Mouse (Mus musculus): ENCODE measurements around the gene Dnah8.

Dnah8 gene

DNA sequence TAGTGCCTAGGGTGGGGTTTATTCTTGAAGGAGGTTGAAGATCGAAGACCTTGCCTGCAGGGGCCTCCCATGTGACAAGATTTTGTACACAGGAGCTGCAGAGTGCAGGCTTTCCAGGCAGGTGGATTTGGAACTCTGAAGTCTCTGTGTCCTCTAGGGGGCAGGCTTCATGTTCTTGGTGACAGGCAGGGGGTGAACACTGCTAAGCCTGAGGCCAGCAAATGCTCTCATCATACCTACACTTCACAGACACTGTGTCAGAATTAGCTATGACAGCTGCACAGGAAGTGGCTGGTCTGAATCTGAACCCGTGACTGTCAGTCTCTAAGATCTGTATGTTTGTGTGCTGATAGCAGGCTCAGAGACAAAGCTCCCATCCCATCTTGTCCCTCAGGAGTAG is 268.6 kb downstream of the Dnah8 start:
- ChIA-PET POLR2A (interaction anchor here in 3 of 4 experiments (0.6 to 2.1 kb wide), 14 partner anchors 9 to 1884 kb away, joined by 3 to 18 read pairs (median 4); partner anchors contain the start of gene Glp1r (in 2 of the 3)), CTCF (interaction anchor here (0.6 to 2.7 kb wide), 53 partner anchors 9 to 1257 kb away, joined by 3 to 26 read pairs (median 4); partner anchors contain the start of gene Glp1r (in 3 of the 4))

DNA sequence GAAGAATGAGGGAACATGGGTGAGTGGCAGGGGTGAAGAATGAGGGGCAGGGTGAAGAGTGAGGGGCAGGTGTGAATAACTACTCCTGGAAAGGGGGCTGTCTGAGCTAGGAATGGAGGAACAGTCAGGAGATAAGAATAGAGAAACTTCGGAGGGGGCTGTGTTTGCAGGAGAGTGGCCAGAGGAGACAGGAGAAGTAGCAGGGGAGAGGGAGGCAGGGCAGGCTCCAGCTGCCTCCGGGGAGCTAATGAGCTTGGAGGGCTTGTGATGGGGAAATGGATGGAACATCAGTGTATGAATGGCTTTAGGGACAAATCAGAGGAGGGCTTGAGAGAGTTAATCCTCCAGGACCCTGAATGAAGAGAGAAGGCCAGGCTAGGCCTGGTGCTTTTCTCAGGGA is 272.9 kb downstream of the Dnah8 start:
- ChIA-PET POLR2A (interaction anchor here in 3 of 4 experiments (0.6 to 1.1 kb wide), 7 partner anchors 8 to 124 kb away, joined by 3 to 6 read pairs (median 3); no protein-coding TSS in a partner anchor), CTCF (interaction anchor here in 2 of 4 experiments (0.6 to 1.2 kb wide), 5 partner anchors 18 to 249 kb away, joined by 3 to 10 read pairs (median 4); no protein-coding TSS in a partner anchor)

DNA sequence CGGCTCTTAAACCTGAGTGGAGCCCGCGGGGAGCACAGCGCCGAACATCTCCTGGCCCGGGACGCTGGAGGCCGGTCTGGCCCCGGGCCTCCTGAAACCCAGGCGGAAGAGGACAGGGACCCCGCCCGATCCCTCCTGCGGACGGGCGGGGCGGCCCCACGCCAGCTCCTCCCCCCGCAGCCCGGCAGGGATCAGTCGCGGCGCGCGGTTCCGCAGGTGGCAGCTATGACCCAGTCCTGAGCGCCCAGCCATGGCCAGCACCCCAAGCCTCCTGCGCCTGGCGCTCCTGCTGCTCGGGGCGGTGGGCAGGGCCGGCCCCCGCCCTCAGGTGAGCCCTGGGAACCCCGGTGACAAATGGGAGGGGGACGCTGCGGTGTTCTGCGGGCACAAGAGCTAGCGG is 277.5 kb downstream of the Dnah8 start, which contains the start of gene Glp1r:
Gene Glp1r (plus strand): TSS at position 191 of the 400 bp plus-strand sequence.
- CTCF ChIA-PET: interaction anchor here in 3 of 4 experiments (0.5 to 3.6 kb wide), 17 partner anchors 9 to 342 kb away, joined by 3 to 26 read pairs (median 7); no protein-coding TSS in a partner anchor
- POLR2A ChIA-PET: interaction anchor here in 3 of 4 experiments (0.6 to 5.1 kb wide), 26 partner anchors 9 to 938 kb away, joined by 3 to 41 read pairs (median 4); no protein-coding TSS in a partner anchor

DNA sequence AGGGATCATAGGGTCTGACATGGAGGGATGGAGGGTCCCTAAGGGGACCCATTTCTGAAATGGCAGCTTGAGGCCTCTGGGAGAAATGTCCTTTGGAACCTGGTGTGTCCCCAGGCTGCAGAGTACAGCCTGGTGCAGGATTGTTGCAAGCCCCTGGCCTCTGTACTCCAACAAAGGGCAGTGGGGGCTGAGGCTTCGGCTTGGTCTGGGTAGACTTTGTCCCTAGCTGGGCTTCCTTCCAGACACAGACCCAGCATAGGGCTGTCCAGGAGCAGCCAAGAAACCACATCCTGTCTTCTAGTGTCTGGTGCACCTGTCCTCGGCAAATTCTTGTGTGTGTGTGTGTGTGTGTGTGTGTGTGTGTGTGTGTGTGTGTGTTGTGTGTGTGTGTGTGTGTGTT is 279.9 kb downstream of the Dnah8 start:
- CTCF ChIA-PET: interaction anchor here in 3 of 4 experiments (0.6 to 2.6 kb wide), 3 partner anchors 9 to 176 kb away, joined by 3 to 11 read pairs (median 3); no protein-coding TSS in a partner anchor
- POLR2A ChIA-PET: interaction anchor here in 1 of 4 experiments (5.1 kb wide), 1 partner anchor 9 kb away, joined by 41 read pairs; no protein-coding TSS in a partner anchor

DNA sequence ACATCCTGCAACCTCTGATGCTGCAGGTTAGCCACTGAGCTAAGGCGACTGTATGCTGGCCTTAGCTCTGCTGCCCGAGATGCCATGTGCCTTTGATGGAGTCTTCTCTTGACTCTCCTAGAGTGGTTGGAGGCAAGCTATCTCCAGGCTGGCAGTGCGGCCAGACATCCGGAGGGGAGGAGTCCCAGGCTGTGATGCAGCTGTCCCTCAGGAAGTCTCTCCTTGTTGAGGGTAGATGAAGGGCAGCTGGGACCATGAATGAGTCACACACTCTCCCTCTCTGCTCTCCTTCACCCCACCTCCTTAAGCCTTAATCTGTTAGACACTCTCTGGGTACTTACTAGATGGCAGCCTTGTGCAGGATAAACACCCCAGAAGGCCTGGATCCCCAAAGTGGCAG is 283.4 kb downstream of the Dnah8 start:
- ChIA-PET POLR2A (interaction anchor here in 1 of 4 experiments (1.3 to 1.4 kb wide), 2 partner anchors 15 to 21 kb away, joined by 3 read pairs; no protein-coding TSS in a partner anchor), CTCF (interaction anchor here in 2 of 4 experiments (0.6 to 0.8 kb wide), 2 partner anchors 13 to 89 kb away, joined by 3 read pairs; no protein-coding TSS in a partner anchor)

DNA sequence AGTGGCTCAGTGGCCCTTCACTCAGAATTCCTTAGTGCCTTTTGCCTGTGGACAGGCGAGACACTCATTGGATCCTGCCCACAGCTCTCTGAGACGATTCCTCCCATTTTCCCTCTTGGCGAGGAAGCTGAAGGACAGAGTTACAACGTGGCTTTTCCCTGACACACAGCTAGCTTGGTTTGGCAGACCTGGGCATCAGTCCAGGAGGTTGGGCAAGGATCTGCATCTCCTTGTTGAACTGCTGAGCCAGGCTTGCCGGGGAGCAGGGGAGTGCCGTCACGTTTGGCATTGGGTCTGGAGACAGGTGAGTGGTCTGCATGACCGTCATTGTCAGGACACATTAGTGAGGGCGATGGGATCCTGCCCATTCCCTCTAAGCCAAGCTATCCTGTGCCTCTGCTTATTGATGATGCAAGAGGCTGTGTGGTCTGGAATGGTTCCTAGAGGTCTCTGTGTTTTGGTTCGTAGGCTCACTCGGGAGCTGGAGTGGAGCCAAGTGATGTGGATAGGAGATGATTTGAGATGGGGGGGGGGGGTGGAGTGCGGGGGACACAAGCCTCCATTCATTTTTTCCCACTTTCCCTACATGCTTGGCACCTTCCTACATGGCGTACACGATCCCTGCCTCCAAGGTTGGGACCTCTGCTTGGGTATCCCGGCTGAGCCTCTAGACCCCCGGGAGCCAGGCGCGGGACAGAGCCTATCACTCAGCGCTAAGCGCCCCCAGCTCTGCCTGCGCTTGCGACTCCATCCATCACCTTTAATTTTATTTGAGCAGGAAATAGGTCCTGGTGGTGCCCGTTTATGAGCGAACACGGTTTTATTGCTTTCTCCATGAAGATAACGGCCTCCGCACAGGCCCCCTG is 286.9 kb downstream of the Dnah8 start:
- CTCF ChIA-PET: interaction anchor here in 3 of 4 experiments (0.7 to 2.1 kb wide), 5 partner anchors 9 to 183 kb away, joined by 3 to 7 read pairs (median 3); partner anchors contain the start of gene Glp1r (in 1 of the 3)
- POLR2A ChIA-PET: interaction anchor here in 2 of 4 experiments (1.2 to 4.9 kb wide), 2 partner anchors 9 to 10 kb away, joined by 3 to 41 read pairs; partner anchors contain the start of gene Glp1r (in 1 of the 2)

DNA sequence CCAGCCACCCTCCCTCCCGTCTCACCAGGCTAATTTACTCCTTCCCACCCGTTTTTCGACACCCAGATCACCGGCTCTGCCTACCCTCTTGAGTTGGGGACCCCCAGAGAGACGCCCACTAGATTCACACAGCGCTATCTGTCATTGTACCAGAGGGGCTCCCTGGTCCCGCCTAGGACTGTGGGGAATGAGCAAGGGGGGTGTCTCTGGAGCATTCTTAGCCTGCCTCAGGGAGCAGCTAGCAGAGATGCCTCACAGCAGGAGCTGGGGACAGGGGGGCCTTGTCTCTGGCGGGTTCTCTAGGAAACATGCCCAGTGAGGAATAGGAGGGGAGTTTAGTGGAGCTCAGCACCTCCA is 287.6 kb downstream of the Dnah8 start:
- ChIA-PET POLR2A (interaction anchor here in 2 of 4 experiments (0.5 to 4.9 kb wide), 3 partner anchors 10 to 52 kb away, joined by 4 to 41 read pairs (median 5); partner anchors contain the start of gene Glp1r (in 1 of the 2)), CTCF (interaction anchor here in 2 of 4 experiments (0.5 to 2.1 kb wide), 5 partner anchors 10 to 680 kb away, joined by 3 to 7 read pairs (median 6); partner anchors contain the start of gene Glp1r (in 1 of the 2))

DNA sequence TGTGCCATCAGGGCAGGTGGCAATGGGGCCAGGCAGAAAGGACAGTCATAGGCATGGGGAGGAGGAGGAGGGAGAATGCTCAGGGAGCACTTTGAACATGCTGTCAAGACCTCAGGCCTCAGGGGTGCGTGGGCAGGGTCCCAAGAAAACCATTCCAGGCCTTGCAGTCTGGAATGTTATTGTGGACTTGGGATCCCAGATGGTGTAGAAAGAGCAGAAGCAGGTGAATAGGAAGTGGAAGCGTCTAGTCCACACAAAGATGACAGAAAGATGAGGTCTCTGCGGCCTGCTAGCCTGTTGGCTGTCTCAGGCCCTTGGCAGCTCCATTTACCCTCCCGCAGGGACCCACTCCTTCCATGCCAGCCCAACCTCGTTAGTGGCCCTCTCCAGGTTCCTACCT is 288.4 kb downstream of the Dnah8 start:
- CTCF ChIA-PET: interaction anchor here in 2 of 4 experiments (0.6 to 2.1 kb wide), 4 partner anchors 12 to 401 kb away, joined by 3 to 7 read pairs (median 4); no protein-coding TSS in a partner anchor

DNA sequence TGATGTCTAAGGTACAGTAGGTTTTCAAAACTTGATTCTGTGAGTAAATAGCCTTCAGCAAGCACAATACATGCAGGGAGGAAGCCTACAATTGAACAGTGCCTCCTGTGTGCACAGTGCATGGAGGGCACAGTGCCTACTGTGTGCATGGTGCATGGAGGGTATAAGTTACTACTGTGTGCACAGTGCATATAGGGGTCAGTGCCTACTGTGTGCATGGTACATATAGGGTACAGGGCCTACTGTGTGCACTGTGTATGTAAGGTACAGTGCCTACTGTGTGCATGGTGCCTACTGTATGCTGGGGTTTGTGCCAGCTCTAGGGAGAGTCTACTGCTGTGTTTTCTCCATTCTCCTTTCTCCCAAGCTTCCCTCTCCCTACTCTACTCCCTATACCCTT is 290.1 kb downstream of the Dnah8 start:
- POLR2A ChIA-PET: interaction anchor here in 2 of 4 experiments (1.5 to 4.9 kb wide), 3 partner anchors 9 to 12 kb away, joined by 4 to 41 read pairs (median 6); partner anchors contain the start of gene Glp1r (in 2 of the 2)
- CTCF ChIA-PET: no interaction called here

More for the DNA sequence above, 288.4 kb downstream of the Dnah8 start:
- POLR2A ChIA-PET: interaction anchor here in 3 of 4 experiments (0.6 to 4.9 kb wide), 4 partner anchors 10 to 312 kb away, joined by 4 to 41 read pairs (median 4); partner anchors contain the start of gene Glp1r (in 1 of the 3)

DNA sequence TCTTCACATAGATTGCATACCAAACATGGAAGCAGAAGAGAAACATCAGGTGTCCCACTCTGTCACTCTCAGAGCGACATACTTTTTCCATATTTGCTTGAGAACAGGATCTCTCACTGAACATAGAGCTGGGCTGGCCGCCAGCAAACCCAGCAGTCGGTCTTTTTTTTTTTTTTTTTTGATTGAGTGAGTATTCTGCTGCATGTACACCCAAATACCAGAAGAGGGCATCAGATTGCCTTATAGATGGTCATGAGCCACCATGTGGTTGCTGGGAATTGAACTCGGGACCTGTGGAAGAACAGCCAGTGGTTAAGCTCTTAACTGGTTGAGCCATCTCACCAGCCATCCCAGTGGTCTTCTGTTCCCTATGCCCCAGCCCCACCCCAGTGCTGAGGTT is 299.4 kb downstream of the Dnah8 start:
- POLR2A ChIA-PET: interaction anchor here in 3 of 4 experiments (0.6 to 1.2 kb wide), 10 partner anchors 10 to 1823 kb away, joined by 3 to 6 read pairs (median 3); no protein-coding TSS in a partner anchor

More for the DNA sequence above, 299.4 kb downstream of the Dnah8 start:
- CTCF ChIA-PET: interaction anchor here (0.6 to 1.5 kb wide), 11 partner anchors 11 to 476 kb away, joined by 3 to 5 read pairs (median 3); no protein-coding TSS in a partner anchor
